Mouse (Mus musculus) olfactory bulb, adult 2 months (tissue): ENCODE measurements around the gene Nmral1. TPM values are rescaled to one million over a fixed set of nuclear protein-coding genes. Genes with fewer than 3 reads are reported as not detected.

Source experiments
- H3K27ac ChIP-seq: fragments of 200-500 bp; 2 replicates; pipeline ENCODE4 v1.5.1; 2012; ENCODE audit warnings: low read depth, low read length; ENCODE audit not compliant: insufficient read depth
- H3K4me1 ChIP-seq: fragments of 200-500 bp; 2 replicates; pipeline ENCODE4 v1.6.1; 2012; ENCODE audit warnings: low read length; ENCODE audit not compliant: control insufficient read depth, insufficient read depth
- H3K4me3 ChIP-seq: fragments of 200-500 bp; 2 replicates; pipeline ENCODE4 v1.5.1; 2012; ENCODE audit warnings: mild to moderate bottlenecking, low read depth, low read length, moderate library complexity; ENCODE audit not compliant: insufficient read depth
- CTCF ChIP-seq: fragments of 200-500 bp; IDR thresholded peaks from 2 replicates; pipeline ENCODE4 v1.5.1; 2012; ENCODE audit warnings: low read depth, mild to moderate bottlenecking, low read length, moderate library complexity; ENCODE audit not compliant: insufficient read depth
- POLR2A ChIP-seq: fragments of 200-500 bp; IDR thresholded peaks from 2 replicates; pipeline ENCODE4 v1.6.1; 2012; ENCODE audit warnings: mild to moderate bottlenecking, low read depth, low read length, moderate library complexity; ENCODE audit not compliant: insufficient read depth
- WGBS: fragments of 180-500 bp; shearing (Covaris S2); methylation state at CpG from one replicate; pipeline ENCODE4 v1.1.7; 2018; 5-methylcytosine and 5-hydroxymethylcytosine counted together
- polyA plus RNA-seq: library from polyadenylated mRNA; stranded (reverse); fragments of >200 nt; gene quantifications from 2 replicates; pipeline ENCODE4 v1.2.4, GENCODE M21; 2012; ENCODE audit warnings: low replicate concordance; ENCODE audit not compliant: missing spikeins, insufficient read depth, insufficient read length

Gene Nmral1
- polyA plus RNA-seq, 1 experiment = not detected

GRCm38 (mm10) chr16:4752155-4752554 lies 33.0 kb upstream of the Nmral1 start:
- 97% methylated on average over 3 of the region's 3 CpGs for WGBS
- no peak for TF ChIP-seq POLR2A
- TF ChIP-seq CTCF = no peak
- H3K4me1 ChIP-seq = no peaks in the 10 kb centered on the region
- H3K27ac ChIP-seq = no peak overlapping the region
- no peak overlapping the region for H3K4me3 ChIP-seq

DNA sequence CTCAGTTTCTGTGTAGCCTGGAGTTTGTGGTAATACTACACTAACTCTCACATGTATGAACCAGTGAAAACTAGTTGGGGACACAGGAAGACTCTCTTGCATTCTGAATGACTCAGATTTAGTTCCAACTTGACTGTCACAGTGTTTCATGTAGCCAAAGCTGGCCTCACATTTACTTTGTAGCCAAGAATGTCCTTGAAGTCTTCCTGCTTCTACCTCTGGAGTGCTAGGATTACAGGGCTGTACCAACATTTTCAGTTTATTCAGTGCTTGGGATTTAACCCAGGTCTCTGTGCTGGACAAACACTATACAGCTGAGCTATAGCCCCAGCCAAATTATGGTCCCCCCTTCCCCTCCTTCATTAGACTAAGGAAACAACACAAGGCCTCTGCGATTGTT lies 23.0 kb upstream of the Nmral1 start:
- Histone ChIP-seq H3K4me3 (no peak overlapping the region), H3K4me1 (0 out of 2 replicates have a peak, but pooled peaks cover 2% of the 10 kb centered on the region), H3K27ac (no peak overlapping the region)
- 97% methylated on average over 1 of the region's 1 CpGs for WGBS
- TF ChIP-seq POLR2A = no peak
- TF ChIP-seq CTCF = no peak

GRCm38 (mm10) chr16:4739994-4740393 lies 20.8 kb upstream of the Nmral1 start:
- Histone ChIP-seq H3K4me3 (no peak overlapping the region), H3K4me1 (0 out of 2 replicates have a peak, but pooled peaks cover 2% of the 10 kb centered on the region), H3K27ac (no peak overlapping the region)
- TF ChIP-seq POLR2A = no peak
- TF ChIP-seq CTCF = no peak
- WGBS = 89% methylated on average over 2 of the region's 2 CpGs

- H3K27ac ChIP-seq = no peak overlapping the region
- TF ChIP-seq POLR2A (no peak), CTCF (no peak)
- H3K4me1 ChIP-seq = 0 out of 2 replicates have a peak, but pooled peaks cover 4% of the 10 kb centered on the region
- 81% methylated on average over 2 of the region's 2 CpGs for WGBS
- no peak overlapping the region for H3K4me3 ChIP-seq
Observed at GRCm38 (mm10) chr16:4736262-4736661, 17.1 kb upstream of the Nmral1 start.

GRCm38 (mm10) chr16:4730776-4731358 lies 11.7 kb upstream of the Nmral1 start:
- Histone ChIP-seq H3K27ac (no peak overlapping the region), H3K4me1 (peaks cover 4% of the 10 kb centered on the region; the same call in 1 of the 2 replicates), H3K4me3 (no peak overlapping the region)
- TF ChIP-seq POLR2A (no peak), CTCF (no peak)
- WGBS = 48% methylated on average over 3 of the region's 3 CpGs

GRCm38 (mm10) chr16:4727963-4728362 lies 8.8 kb upstream of the Nmral1 start:
- Histone ChIP-seq H3K4me1 (peaks cover 4% of the 10 kb centered on the region; the same call in 1 of the 2 replicates), H3K27ac (no peak overlapping the region), H3K4me3 (no peak overlapping the region)
- TF ChIP-seq CTCF (no peak), POLR2A (no peak)
- WGBS = 64% methylated on average over 1 of the region's 1 CpGs

GRCm38 (mm10) chr16:4727526-4727925 lies 8.4 kb upstream of the Nmral1 start:
- 58% methylated on average over 1 of the region's 1 CpGs for WGBS
- Histone ChIP-seq H3K4me3 (no peak overlapping the region), H3K27ac (no peak overlapping the region), H3K4me1 (peaks cover 4% of the 10 kb centered on the region; the same call in 1 of the 2 replicates)
- TF ChIP-seq CTCF (no peak), POLR2A (no peak)

DNA sequence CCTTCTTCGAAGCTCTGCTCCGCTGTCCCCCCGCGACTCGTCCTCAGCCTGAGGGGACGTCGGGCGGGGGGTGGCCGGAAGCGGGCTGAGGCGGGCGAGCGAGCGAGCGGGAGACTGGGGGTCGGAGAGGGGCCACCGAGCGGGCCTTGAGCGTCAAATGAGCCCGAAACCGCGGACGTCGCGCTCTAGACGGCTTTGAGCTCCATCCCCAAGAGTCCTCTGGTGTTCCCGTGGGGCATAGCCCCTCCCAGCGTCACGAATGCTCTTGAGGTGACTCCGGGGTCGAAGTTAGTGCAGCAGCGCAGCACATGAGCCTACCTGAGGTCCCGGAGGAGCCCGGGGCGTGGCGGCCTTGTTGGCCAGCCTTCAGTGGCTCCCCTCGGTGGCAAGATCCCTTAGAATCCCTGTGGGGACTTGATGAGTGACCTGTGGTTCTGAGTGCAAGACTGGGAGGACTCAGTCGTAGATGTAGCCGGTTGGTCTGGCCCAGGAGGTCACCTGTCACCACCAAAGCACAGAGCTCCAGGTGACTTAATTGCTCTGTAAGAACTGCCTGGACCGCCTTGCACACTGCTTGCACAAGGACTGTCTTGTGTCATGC lies 7.5 kb upstream of the Nmral1 start:
- peak overlapping the region; percentile 69 for H3K4me3 ChIP-seq
- under 1% methylated on average over 40 of the region's 40 CpGs for WGBS
- TF ChIP-seq CTCF (no peak), POLR2A (no peak)
- H3K27ac ChIP-seq = peak overlapping the region; percentile 50
- peaks cover 4% of the 10 kb centered on the region; the same call in 1 of the 2 replicates for H3K4me1 ChIP-seq

DNA sequence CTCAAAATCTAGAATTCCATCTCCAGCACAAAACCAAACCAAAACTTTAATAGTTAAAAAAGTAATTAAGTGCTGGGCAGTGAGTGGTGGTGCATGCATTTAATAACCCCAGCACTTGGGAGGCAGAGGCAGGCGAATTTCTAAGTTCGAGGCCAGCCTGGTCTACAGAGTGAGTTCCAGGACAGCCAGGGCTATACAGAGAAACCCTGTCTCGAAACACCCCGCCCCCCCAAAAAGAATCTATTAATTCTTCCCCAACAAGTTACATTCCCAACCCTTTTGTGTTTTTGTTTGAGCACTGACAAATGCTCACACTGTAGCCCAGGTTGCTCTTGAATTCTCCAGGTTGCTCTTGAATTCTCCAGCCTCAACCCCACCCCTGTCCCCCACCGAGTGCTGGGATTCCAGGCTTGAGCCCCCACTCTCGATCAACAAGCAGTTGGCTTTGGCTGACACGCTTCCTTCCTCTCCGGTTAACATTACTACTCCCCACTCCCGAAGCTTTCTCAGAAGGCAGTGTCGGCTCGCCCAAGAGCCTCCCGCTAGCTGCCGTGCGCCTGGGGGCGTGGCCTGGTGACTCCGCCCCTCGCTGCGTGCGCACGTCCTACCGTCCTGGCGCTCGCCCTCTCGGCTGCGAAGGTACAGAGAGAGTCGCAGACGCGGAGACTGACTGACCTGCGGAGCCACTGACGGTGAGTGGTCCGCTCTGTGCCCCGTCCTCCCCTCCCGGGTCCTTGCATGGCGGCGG lies 6.8 kb upstream of the Nmral1 start, which contains the start of gene Hmox2:
TSS of gene Hmox2 (plus strand) at position 582 of the 748 bp plus-strand sequence.
- peak within 1 kb of the TSS; percentile 50 for H3K27ac ChIP-seq
- TF ChIP-seq POLR2A (peak; percentile 97), CTCF (no peak)
- peak within 1 kb of the TSS; percentile 69 for H3K4me3 ChIP-seq
- WGBS = 6% methylated on average over 35 of the region's 35 CpGs
- peaks cover 2% of the 10 kb centered on the region; the same call in 1 of the 2 replicates for H3K4me1 ChIP-seq
